Mouse (Mus musculus): ENCODE measurements around the gene Lcn2. TPM values are rescaled to one million over a fixed set of nuclear protein-coding genes. Genes with fewer than 3 reads are reported as not detected.

Gene Lcn2
- total and polyA plus RNA-seq, 2 experiments: 10.0 to 29.3 TPM

DNA sequence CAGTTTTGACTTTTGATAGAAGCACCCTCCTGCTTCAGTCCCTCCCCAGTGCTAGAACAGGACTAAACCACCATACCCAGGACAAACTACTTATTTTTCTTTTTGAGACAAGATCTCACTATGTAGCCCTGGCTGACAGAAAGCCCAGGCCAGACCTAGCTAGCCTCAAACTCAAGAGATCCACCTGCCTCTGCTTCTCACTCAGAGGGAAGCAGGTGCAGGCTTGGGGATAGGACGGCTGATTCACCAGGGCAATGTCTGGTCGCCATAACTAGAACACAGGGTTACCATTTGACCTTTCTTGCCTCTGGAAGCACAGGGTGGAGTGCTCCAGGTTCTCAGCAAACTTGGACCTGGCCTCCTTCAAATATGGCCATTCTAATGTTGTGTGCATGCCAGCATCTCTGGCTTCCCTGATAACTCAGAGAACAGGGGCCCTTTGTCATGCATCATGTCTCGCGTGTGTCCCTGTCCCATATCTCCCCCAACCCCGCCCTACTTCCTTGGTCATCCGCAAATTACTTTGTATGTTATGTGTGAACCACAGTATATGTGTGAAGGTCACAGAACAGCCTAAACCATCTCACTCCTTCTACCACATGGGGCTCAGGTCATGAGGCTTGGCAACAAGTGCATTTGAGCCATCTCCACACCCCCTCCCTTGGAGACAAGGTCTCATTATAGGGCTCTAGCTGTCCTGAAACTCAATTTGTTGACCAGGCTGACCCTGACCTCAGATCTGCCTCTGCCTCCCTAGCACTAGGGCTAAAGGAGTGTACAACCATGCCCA, 24.9 kb upstream of the Lcn2 start:
- Histone ChIP-seq H3K27ac (replicated peaks; ENCODE audit: insufficient read depth, low read depth, low read length) (peak overlapping the region; percentile 50), H3K27me3 (ENCODE audit: control insufficient read depth, insufficient read depth, low read length) (no peaks in the 10 kb centered on the region), H3K4me3 (ENCODE audit: insufficient read depth, low read depth, low read length) (no peak overlapping the region), H3K9ac (ENCODE audit: low read depth, low read length) (no peak overlapping the region), H3K4me1 (ENCODE audit: control insufficient read depth, insufficient read depth, low read length) (peaks cover 31% of the 10 kb centered on the region), H3K36me3 (ENCODE audit: control insufficient read depth, insufficient read depth, low read length) (peaks cover 30% of the 10 kb centered on the region), H3K79me2 (ENCODE audit: control insufficient read depth, insufficient read depth, low read length) (no peaks in the 10 kb centered on the region)
- TF ChIP-seq POLR2A (IDR thresholded peaks at IDR 0.05; ENCODE audit: extremely low read depth, insufficient read depth, low read length) (no peak), CTCF (IDR thresholded peaks at IDR 0.05; ENCODE audit: low read depth, low read length) (no peak)
- WGBS: 28% methylated on average over 6 of the region's 6 CpGs
- DNase-seq (ENCODE audit: extremely low read depth, low read depth, low spot score): peak; percentile 94

DNA sequence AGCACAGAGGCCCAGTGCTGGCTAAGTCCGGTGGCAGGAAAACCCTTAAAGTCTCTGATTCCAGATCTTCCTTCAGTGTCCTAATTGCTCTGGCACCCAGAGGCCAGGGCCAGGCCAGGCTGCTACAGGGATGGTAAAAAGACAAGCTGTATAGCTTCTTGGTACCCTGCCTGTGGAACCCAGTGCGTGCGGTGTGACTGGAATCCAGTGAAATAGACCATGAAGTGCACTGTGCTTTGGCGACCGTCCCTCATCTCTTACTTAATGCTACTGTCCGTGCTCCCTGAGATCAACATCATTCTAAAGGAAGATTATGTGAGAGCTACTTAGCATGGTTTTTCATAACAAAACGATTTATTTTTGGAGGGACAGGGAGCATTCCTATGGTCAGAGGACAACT, 23.4 kb upstream of the Lcn2 start:
- H3K9ac ChIP-seq (ENCODE audit: low read depth, low read length): no peak overlapping the region
- WGBS: 77% methylated on average over 7 of the region's 7 CpGs
- TF ChIP-seq POLR2A (IDR thresholded peaks at IDR 0.05; ENCODE audit: extremely low read depth, insufficient read depth, low read length): no peak
- no peak for TF ChIP-seq CTCF (IDR thresholded peaks at IDR 0.05; ENCODE audit: low read depth, low read length)
- DNase-seq (ENCODE audit: extremely low read depth, low read depth, low spot score): no peak
- H3K4me1 ChIP-seq (ENCODE audit: control insufficient read depth, insufficient read depth, low read length): peaks cover 32% of the 10 kb centered on the region
- no peaks in the 10 kb centered on the region for H3K27me3 ChIP-seq (ENCODE audit: control insufficient read depth, insufficient read depth, low read length)
- H3K36me3 ChIP-seq (ENCODE audit: control insufficient read depth, insufficient read depth, low read length): peaks cover 16% of the 10 kb centered on the region
- H3K27ac ChIP-seq (replicated peaks; ENCODE audit: insufficient read depth, low read depth, low read length): no peak overlapping the region
- no peaks in the 10 kb centered on the region for H3K79me2 ChIP-seq (ENCODE audit: control insufficient read depth, insufficient read depth, low read length)
- H3K4me3 ChIP-seq (ENCODE audit: insufficient read depth, low read depth, low read length): no peak overlapping the region

DNA sequence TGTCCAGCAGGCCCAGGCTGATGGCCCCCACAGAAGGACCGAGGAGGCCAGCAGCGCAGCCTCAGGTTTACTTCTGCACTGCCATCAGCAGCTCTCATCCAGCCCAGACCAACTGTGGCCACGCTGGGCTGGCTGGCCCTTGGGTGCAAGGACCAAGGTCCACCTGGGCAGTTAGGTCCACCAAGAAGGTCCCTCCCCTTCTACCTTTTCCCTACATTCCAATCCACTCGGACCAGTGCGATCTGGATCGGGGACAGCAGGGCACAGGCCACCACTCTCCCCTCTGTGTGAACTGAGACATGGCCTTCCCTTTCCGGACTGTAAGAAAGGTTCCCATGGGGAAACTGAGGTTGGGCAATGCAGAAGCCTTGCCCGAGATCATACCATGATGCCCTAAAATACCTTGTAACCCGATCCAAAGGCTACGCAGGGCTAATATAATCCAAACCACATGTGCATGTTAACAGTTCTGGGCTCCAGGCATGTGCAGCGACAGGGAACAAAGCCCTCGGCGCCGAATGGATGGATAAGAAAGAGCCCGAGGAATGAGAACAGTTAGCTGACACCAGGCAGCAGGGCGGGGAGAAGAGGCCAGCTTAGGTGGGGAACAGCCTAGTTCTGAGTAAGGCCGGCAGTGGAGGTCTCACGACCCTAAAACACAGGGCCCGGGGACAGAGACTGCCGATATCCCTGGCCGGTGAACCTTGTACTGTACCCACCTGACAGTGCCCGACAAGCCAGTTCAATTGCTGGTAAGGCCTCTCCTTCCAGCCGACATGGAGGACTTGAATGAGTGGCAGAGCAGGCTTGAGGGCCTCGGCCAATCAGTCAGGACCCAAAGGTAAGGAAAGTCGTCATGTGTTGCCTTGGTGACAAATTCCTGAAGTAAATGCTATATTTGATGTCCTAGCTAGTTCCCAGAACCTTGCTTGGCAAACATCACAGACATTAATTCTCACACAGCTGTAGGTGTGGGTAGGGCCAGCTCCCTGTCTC, 20.7 kb upstream of the Lcn2 start:
- Histone ChIP-seq H3K4me1 (ENCODE audit: control insufficient read depth, insufficient read depth, low read length) (peaks cover 17% of the 10 kb centered on the region), H3K27me3 (ENCODE audit: control insufficient read depth, insufficient read depth, low read length) (no peaks in the 10 kb centered on the region), H3K36me3 (ENCODE audit: control insufficient read depth, insufficient read depth, low read length) (no peaks in the 10 kb centered on the region), H3K79me2 (ENCODE audit: control insufficient read depth, insufficient read depth, low read length) (no peaks in the 10 kb centered on the region), H3K4me3 (ENCODE audit: insufficient read depth, low read depth, low read length) (peak overlapping the region; percentile 15), H3K27ac (replicated peaks; ENCODE audit: insufficient read depth, low read depth, low read length) (peak overlapping the region; percentile 95), H3K9ac (ENCODE audit: low read depth, low read length) (peak overlapping the region; percentile 60)
- 23% methylated on average over 25 of the region's 25 CpGs for WGBS
- TF ChIP-seq POLR2A (IDR thresholded peaks at IDR 0.05; ENCODE audit: extremely low read depth, insufficient read depth, low read length) (peak; percentile 80), CTCF (IDR thresholded peaks at IDR 0.05; ENCODE audit: low read depth, low read length) (no peak)
- peak; percentile 97 for DNase-seq (ENCODE audit: extremely low read depth, low read depth, low spot score)

DNA sequence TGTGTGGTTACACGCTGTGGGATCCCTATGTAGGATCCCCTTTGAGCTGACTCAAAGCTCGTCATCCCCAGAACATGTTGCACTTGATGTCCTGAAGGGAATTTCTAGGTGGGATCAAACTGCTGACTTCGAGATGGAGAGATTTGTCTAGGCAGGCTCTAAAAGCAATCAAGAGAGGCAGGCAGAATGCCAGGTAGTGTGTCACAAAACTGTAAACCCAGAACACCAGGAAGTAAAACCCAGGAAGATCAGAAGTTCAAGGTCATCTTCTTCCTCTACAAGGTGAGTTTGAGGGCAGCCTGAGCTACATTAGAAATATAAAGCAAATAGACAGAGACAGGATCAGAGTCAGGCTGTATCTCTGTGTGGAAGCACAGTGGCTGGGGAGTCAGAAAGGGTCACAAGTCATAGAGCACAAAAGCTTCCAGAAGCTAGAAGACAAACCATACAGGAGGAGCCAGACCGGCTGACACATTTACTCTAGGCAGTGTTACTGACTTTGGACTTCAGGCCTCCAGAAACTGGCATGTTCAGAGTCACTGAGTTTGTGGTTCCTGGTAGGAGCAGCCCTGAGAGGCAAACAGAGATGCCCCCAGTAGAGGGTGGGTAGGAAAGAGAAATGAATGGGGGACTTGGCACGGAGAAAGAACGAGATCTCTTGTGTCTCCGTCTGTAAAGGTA, 19.2 kb upstream of the Lcn2 start:
- H3K4me1 ChIP-seq (ENCODE audit: control insufficient read depth, insufficient read depth, low read length): peaks cover 17% of the 10 kb centered on the region
- H3K36me3 ChIP-seq (ENCODE audit: control insufficient read depth, insufficient read depth, low read length): no peaks in the 10 kb centered on the region
- H3K4me3 ChIP-seq (ENCODE audit: insufficient read depth, low read depth, low read length): no peak overlapping the region
- peak overlapping the region; percentile 63 for H3K9ac ChIP-seq (ENCODE audit: low read depth, low read length)
- TF ChIP-seq POLR2A (IDR thresholded peaks at IDR 0.05; ENCODE audit: extremely low read depth, insufficient read depth, low read length) (no peak), CTCF (IDR thresholded peaks at IDR 0.05; ENCODE audit: low read depth, low read length) (no peak)
- 58% methylated on average over 7 of the region's 7 CpGs for WGBS
- peak overlapping the region; percentile 93 for H3K27ac ChIP-seq (replicated peaks; ENCODE audit: insufficient read depth, low read depth, low read length)
- DNase-seq (ENCODE audit: extremely low read depth, low read depth, low spot score): peak; percentile 74
- no peaks in the 10 kb centered on the region for H3K27me3 ChIP-seq (ENCODE audit: control insufficient read depth, insufficient read depth, low read length)
- H3K79me2 ChIP-seq (ENCODE audit: control insufficient read depth, insufficient read depth, low read length): no peaks in the 10 kb centered on the region

DNA sequence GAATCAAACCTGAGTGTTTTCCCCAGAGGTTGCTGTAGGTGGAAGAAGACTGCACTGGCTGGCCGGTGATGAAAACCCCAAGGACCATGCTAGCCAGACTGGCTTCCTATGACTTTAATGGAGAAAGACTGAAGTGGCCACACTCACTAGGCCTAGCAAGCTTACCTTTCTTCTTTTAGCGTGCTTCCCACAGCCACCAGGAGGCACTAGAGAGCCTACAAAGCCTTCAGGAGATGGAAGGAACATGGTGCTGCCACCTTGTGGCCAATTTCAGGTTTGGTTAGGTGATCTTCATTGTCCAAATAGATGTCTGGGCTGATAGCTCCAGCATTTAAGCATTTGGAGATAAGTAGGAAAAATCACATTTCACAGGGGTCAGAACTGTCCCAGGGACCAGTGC, 16.6 kb upstream of the Lcn2 start:
- H3K4me3 ChIP-seq (ENCODE audit: insufficient read depth, low read depth, low read length): no peak overlapping the region
- no peaks in the 10 kb centered on the region for H3K27me3 ChIP-seq (ENCODE audit: control insufficient read depth, insufficient read depth, low read length)
- no peak overlapping the region for H3K27ac ChIP-seq (replicated peaks; ENCODE audit: insufficient read depth, low read depth, low read length)
- H3K36me3 ChIP-seq (ENCODE audit: control insufficient read depth, insufficient read depth, low read length): no peaks in the 10 kb centered on the region
- peak; percentile 89 for DNase-seq (ENCODE audit: extremely low read depth, low read depth, low spot score)
- H3K9ac ChIP-seq (ENCODE audit: low read depth, low read length): no peak overlapping the region
- TF ChIP-seq CTCF (IDR thresholded peaks at IDR 0.05; ENCODE audit: low read depth, low read length) (peak; percentile 92), POLR2A (IDR thresholded peaks at IDR 0.05; ENCODE audit: extremely low read depth, insufficient read depth, low read length) (no peak)
- 19% methylated on average over 2 of the region's 2 CpGs for WGBS
- H3K4me1 ChIP-seq (ENCODE audit: control insufficient read depth, insufficient read depth, low read length): peaks cover 15% of the 10 kb centered on the region
- no peaks in the 10 kb centered on the region for H3K79me2 ChIP-seq (ENCODE audit: control insufficient read depth, insufficient read depth, low read length)

All from liver, adult 2 months (tissue).